Mouse (Mus musculus): ENCODE data around the gene Ube3c. TPM values are rescaled to one million over a fixed set of nuclear protein-coding genes. Genes with fewer than 3 reads are reported as not detected.

Ube3c gene
- 13.0 and 13.4 TPM in 2 replicates for polyA plus RNA-seq (2015; fragmentation: Nextera tagmentation; extraction: Ambion mirVana)

GRCm38 (mm10) chr5:29568848-29569377 lies at the start of gene Ube3c:
Gene Ube3c, plus strand, starts transcription at chr5:29569242.

Other genes with a start within 250 kb of the Ube3c start
- 4.7 and 6.2 TPM in 2 replicates for gene Lmbr1, start 190.9 kb upstream of the Ube3c start, polyA plus RNA-seq (2015; fragmentation: Nextera tagmentation; extraction: Ambion mirVana)
- gene Nom1, start 134.6 kb upstream of the Ube3c start, polyA plus RNA-seq (2015; fragmentation: Nextera tagmentation; extraction: Ambion mirVana), result 20.5 and 21.7 TPM in 2 replicates
- not detected in 2 replicates for gene Mnx1, start 90.8 kb upstream of the Ube3c start, polyA plus RNA-seq (2015; fragmentation: Nextera tagmentation; extraction: Ambion mirVana)
- gene Dnajb6, start 166.4 kb downstream of the Ube3c start, polyA plus RNA-seq (2015; fragmentation: Nextera tagmentation; extraction: Ambion mirVana), result 108 and 111 TPM in 2 replicates
- gene Gm5129, start 166.7 kb downstream of the Ube3c start, polyA plus RNA-seq (2015; fragmentation: Nextera tagmentation; extraction: Ambion mirVana), result not detected in 2 replicates